Mouse (Mus musculus): ENCODE data around the gene Lipa. TPM values are rescaled to one million over a fixed set of nuclear protein-coding genes. Genes with fewer than 3 reads are reported as not detected.

The Lipa gene
- polyA plus RNA-seq, 2 experiments = 40.9 to 55.0 TPM

DNA sequence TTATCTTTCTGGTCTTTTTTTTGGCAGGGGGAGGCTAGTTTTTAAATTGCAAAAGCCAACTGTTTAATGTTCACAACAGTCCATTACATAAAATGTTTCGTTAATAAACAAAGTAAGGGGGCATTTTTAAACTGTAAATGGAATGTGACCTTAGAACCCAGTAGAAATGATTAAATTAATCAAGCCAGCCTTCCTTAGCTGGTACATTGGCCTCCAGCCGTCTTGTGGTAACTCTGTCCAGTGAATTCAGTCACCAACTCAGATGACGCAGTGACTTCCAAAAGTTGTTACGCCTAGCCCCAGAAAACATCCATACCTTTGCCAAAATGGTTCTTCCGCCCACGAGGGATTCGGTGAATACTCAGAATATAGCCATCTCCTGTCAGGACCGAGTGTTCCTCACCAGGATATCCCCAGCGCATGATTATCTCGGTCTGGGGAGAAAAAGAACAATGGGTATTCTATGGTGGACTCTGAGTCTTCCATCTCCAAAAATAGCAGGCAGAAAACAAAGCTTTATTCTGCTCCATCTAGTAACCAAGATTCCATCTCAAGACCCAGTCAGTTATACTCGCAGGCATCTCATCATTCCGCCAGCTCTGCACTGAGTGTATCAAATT is 4.1 kb downstream of the Lipa start:
- no peak for ATAC-seq (ENCODE audit: low FRiP score, low read depth)

GRCm38 (mm10) chr19:34521978-34522377 is 5.3 kb downstream of the Lipa start:
- peaks cover 11% of the 10 kb centered on the region for H3K36me3 ChIP-seq (ENCODE audit: control insufficient read depth, insufficient read depth, low read length)
- ATAC-seq (ENCODE audit: low FRiP score, low read depth) = no peak
- peaks cover 9% of the 10 kb centered on the region for H3K4me1 ChIP-seq (ENCODE audit: control insufficient read depth, insufficient read depth, low read length)
- no peak overlapping the region for H3K27ac ChIP-seq (replicated peaks; ENCODE audit: low read depth, low read length)
- 80% methylated on average over 1 of the region's 1 CpGs for WGBS
- no peak overlapping the region for H3K4me3 ChIP-seq (replicated peaks; ENCODE audit: low read length)
- no peaks in the 10 kb centered on the region for H3K9me3 ChIP-seq (ENCODE audit: control insufficient read depth, low read length)
- H3K27me3 ChIP-seq (ENCODE audit: control insufficient read depth, insufficient read depth, low read length) = no peaks in the 10 kb centered on the region
- no peak for DNase-seq (ENCODE audit: low spot score)
- no peak overlapping the region for H3K9ac ChIP-seq (ENCODE audit: low read depth, low read length, severe bottlenecking)
- no peak overlapping the region for H3K4me2 ChIP-seq (replicated peaks; ENCODE audit: low read depth, low read length, severe bottlenecking)
- TF ChIP-seq POLR2A (IDR thresholded peaks at IDR 0.05; ENCODE audit: borderline replicate concordance, extremely low read depth, insufficient read depth, insufficient read length) = no peak

More for the DNA sequence above, 4.1 kb downstream of the Lipa start:
- no peak for DNase-seq (ENCODE audit: low spot score)
- no peak overlapping the region for H3K9ac ChIP-seq (ENCODE audit: low read depth, low read length, severe bottlenecking)
- H3K27ac ChIP-seq (replicated peaks; ENCODE audit: low read depth, low read length) = no peak overlapping the region
- H3K4me1 ChIP-seq (ENCODE audit: control insufficient read depth, insufficient read depth, low read length) = peaks cover 9% of the 10 kb centered on the region
- no peak overlapping the region for H3K4me2 ChIP-seq (replicated peaks; ENCODE audit: low read depth, low read length, severe bottlenecking)
- 81% methylated on average over 12 of the region's 12 CpGs for WGBS
- H3K27me3 ChIP-seq (ENCODE audit: control insufficient read depth, insufficient read depth, low read length) = no peaks in the 10 kb centered on the region
- no peak overlapping the region for H3K4me3 ChIP-seq (replicated peaks; ENCODE audit: low read length)
- no peak for TF ChIP-seq POLR2A (IDR thresholded peaks at IDR 0.05; ENCODE audit: borderline replicate concordance, extremely low read depth, insufficient read depth, insufficient read length)
- no peaks in the 10 kb centered on the region for H3K9me3 ChIP-seq (ENCODE audit: control insufficient read depth, low read length)
- peaks cover 11% of the 10 kb centered on the region for H3K36me3 ChIP-seq (ENCODE audit: control insufficient read depth, insufficient read depth, low read length)

GRCm38 (mm10) chr19:34521361-34521760 is 5.9 kb downstream of the Lipa start:
- ATAC-seq (ENCODE audit: low FRiP score, low read depth) = no peak
- H3K9ac ChIP-seq (ENCODE audit: low read depth, low read length, severe bottlenecking) = no peak overlapping the region
- no peak for TF ChIP-seq POLR2A (IDR thresholded peaks at IDR 0.05; ENCODE audit: borderline replicate concordance, extremely low read depth, insufficient read depth, insufficient read length)
- H3K27ac ChIP-seq (replicated peaks; ENCODE audit: low read depth, low read length) = no peak overlapping the region
- H3K4me3 ChIP-seq (replicated peaks; ENCODE audit: low read length) = no peak overlapping the region
- peaks cover 8% of the 10 kb centered on the region for H3K4me1 ChIP-seq (ENCODE audit: control insufficient read depth, insufficient read depth, low read length)
- no peaks in the 10 kb centered on the region for H3K27me3 ChIP-seq (ENCODE audit: control insufficient read depth, insufficient read depth, low read length)
- no peak for DNase-seq (ENCODE audit: low spot score)
- H3K9me3 ChIP-seq (ENCODE audit: control insufficient read depth, low read length) = no peaks in the 10 kb centered on the region
- H3K36me3 ChIP-seq (ENCODE audit: control insufficient read depth, insufficient read depth, low read length) = peaks cover 11% of the 10 kb centered on the region
- WGBS = 61% methylated on average over 2 of the region's 2 CpGs
- H3K4me2 ChIP-seq (replicated peaks; ENCODE audit: low read depth, low read length, severe bottlenecking) = no peak overlapping the region

DNA sequence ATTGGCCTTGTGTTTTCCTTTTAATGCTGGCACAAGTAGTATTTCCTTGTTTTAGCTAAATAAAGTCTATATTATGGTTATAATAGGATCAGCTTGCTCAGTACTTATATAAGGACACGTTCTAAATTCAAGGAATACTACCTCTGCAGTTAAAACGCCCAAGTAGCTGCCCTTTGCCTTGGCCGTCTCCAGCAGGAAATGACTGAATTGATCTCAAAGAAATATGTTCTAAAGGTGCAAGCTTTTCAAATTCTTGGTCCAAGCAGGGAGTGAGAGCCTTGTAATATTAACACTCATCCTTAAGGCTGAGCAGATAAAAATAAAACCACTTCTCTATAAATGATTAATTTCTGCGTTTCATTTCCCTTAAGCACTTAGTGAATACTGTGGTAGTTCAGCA is 7.2 kb downstream of the Lipa start:
- no peak overlapping the region for H3K4me2 ChIP-seq (replicated peaks; ENCODE audit: low read depth, low read length, severe bottlenecking)
- peaks cover 4% of the 10 kb centered on the region for H3K4me1 ChIP-seq (ENCODE audit: control insufficient read depth, insufficient read depth, low read length)
- no peak overlapping the region for H3K9ac ChIP-seq (ENCODE audit: low read depth, low read length, severe bottlenecking)
- DNase-seq (ENCODE audit: low spot score) = no peak
- H3K27me3 ChIP-seq (ENCODE audit: control insufficient read depth, insufficient read depth, low read length) = no peaks in the 10 kb centered on the region
- no peak overlapping the region for H3K4me3 ChIP-seq (replicated peaks; ENCODE audit: low read length)
- no peak for TF ChIP-seq POLR2A (IDR thresholded peaks at IDR 0.05; ENCODE audit: borderline replicate concordance, extremely low read depth, insufficient read depth, insufficient read length)
- ATAC-seq (ENCODE audit: low FRiP score, low read depth) = no peak
- 81% methylated on average over 4 of the region's 4 CpGs for WGBS
- no peaks in the 10 kb centered on the region for H3K9me3 ChIP-seq (ENCODE audit: control insufficient read depth, low read length)
- H3K36me3 ChIP-seq (ENCODE audit: control insufficient read depth, insufficient read depth, low read length) = peaks cover 11% of the 10 kb centered on the region
- H3K27ac ChIP-seq (replicated peaks; ENCODE audit: low read depth, low read length) = no peak overlapping the region

DNA sequence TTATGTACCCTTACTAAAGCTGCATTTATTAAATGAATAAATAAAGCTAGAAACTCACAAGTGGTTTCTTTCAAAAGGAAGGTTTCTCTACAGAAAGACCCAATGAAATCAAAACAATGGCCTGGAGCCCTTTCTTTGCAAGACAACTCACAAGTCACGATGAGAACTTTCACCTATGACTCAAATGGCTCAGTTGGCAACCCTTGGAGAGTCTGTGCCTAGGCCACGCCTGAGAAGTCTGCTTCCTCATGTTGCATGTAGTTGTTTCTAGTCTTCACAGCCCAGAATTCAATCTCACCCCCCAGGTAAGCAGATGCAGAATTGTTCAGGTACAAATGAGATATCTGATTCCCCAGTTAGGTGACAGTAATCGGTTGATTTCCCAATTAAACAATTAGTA is 7.6 kb downstream of the Lipa start:
- Histone ChIP-seq H3K9ac (ENCODE audit: low read depth, low read length, severe bottlenecking) (no peak overlapping the region), H3K4me2 (replicated peaks; ENCODE audit: low read depth, low read length, severe bottlenecking) (no peak overlapping the region), H3K4me3 (replicated peaks; ENCODE audit: low read length) (no peak overlapping the region), H3K27me3 (ENCODE audit: control insufficient read depth, insufficient read depth, low read length) (no peaks in the 10 kb centered on the region), H3K36me3 (ENCODE audit: control insufficient read depth, insufficient read depth, low read length) (peaks cover 11% of the 10 kb centered on the region), H3K27ac (replicated peaks; ENCODE audit: low read depth, low read length) (no peak overlapping the region), H3K9me3 (ENCODE audit: control insufficient read depth, low read length) (no peaks in the 10 kb centered on the region), H3K4me1 (ENCODE audit: control insufficient read depth, insufficient read depth, low read length) (peaks cover under 1% of the 10 kb centered on the region; the same call in 1 of the 2 replicates)
- WGBS = 86% methylated on average over 3 of the region's 3 CpGs
- ATAC-seq (ENCODE audit: low FRiP score, low read depth) (no peak), DNase-seq (ENCODE audit: low spot score) (no peak)
- no peak for TF ChIP-seq POLR2A (IDR thresholded peaks at IDR 0.05; ENCODE audit: borderline replicate concordance, extremely low read depth, insufficient read depth, insufficient read length)
